Mouse (Mus musculus): Measurements from ENCODE around the gene Syn3. TPM values are rescaled to one million over a fixed set of nuclear protein-coding genes. Genes with fewer than 3 reads are reported as not detected.
A peak's percentile ranks its signal among the peaks of the same experiment; 100 is the strongest.

The Syn3 gene
- polyA plus RNA-seq, 1 experiment from 2014 or later, result 2.6 TPM

DNA sequence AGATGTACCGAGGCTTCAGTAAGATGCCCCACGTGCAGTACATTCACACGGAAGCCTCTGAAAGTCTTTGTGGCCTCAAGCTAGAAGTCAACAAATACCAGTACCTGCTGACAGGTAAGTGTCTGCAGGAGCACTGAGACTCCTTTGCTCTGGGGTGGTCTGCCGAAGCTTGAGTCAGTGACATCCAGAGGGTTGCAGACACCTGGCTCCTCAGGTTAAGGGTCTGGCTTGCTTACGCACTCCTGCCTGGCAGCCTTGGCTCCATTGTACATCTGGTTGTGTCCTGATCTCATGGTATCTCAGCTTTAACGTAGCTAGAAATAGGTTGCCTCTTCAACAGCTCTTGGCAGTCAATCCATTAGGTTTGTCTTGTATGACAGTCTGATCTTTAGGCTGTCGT, 154.8 kb downstream of the Syn3 start:
- no peak for ATAC-seq (ENCODE audit: insufficient number of reproducible peaks, low FRiP score, low TSS enrichment, low read depth)
- H3K36me3 ChIP-seq, result peaks cover 18% of the 10 kb centered on the region
- H3K27me3 ChIP-seq, result no peaks in the 10 kb centered on the region
- no peaks in the 10 kb centered on the region for H3K9me3 ChIP-seq (replicated peaks)
- H3K27ac ChIP-seq (replicated peaks), result no peak overlapping the region
- no peak overlapping the region for H3K9ac ChIP-seq
- H3K4me2 ChIP-seq (replicated peaks), result no peak overlapping the region
- peaks cover 34% of the 10 kb centered on the region for H3K4me1 ChIP-seq
- WGBS, result 72% methylated on average over 7 of the region's 7 CpGs
- H3K4me3 ChIP-seq (replicated peaks), result no peak overlapping the region

DNA sequence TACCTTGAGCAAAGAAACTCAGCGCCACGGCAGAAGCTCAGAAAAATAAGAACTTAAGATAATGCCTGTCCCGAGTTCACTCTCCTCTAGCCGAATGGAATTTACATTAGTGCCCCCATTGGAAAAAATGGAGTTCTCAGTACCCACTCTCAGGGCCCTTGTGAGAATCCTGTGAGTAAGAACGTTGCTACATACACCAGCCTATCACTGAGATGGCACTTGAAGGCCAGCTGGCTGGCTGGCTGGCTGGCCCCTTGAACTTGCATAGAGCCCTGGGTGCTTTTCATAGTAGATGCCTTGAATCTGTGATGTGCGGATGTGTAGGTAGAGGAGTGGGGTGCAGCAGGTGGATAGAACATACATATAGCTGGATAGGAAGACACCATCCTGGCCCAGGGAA, 155.3 kb downstream of the Syn3 start:
- no peak overlapping the region for H3K4me3 ChIP-seq (replicated peaks)
- no peaks in the 10 kb centered on the region for H3K9me3 ChIP-seq (replicated peaks)
- H3K4me1 ChIP-seq, result peaks cover 40% of the 10 kb centered on the region
- no peaks in the 10 kb centered on the region for H3K27me3 ChIP-seq
- H3K4me2 ChIP-seq (replicated peaks), result no peak overlapping the region
- ATAC-seq (ENCODE audit: insufficient number of reproducible peaks, low FRiP score, low TSS enrichment, low read depth), result no peak
- H3K36me3 ChIP-seq, result peaks cover 18% of the 10 kb centered on the region
- no peak overlapping the region for H3K9ac ChIP-seq
- H3K27ac ChIP-seq (replicated peaks), result no peak overlapping the region
- WGBS, result 85% methylated on average over 6 of the region's 6 CpGs

DNA sequence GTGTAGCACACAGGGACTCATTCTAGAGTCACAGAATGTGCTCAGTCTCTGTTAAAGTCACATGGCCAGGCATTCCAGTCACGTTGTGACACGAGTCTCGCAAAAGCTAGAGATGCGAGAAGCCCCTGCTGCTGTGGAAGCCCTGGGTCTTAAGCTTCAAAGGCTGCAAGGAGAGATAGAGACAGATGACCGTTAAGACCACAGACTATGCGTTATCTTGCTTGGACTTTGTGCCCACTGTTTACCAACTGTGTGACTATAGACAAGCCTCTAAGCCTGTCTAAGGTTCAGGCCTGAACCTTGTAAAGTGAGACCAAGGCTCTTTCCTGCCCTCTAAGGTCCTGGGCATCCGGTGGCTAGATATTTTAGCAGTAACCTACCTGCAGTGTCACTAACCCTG, 156.0 kb downstream of the Syn3 start:
- no peak overlapping the region for H3K4me2 ChIP-seq (replicated peaks)
- no peak overlapping the region for H3K4me3 ChIP-seq (replicated peaks)
- peaks cover 46% of the 10 kb centered on the region for H3K4me1 ChIP-seq
- H3K36me3 ChIP-seq, result peaks cover 18% of the 10 kb centered on the region
- H3K9ac ChIP-seq, result no peak overlapping the region
- H3K9me3 ChIP-seq (replicated peaks), result no peaks in the 10 kb centered on the region
- H3K27me3 ChIP-seq, result no peaks in the 10 kb centered on the region
- no peak for ATAC-seq (ENCODE audit: insufficient number of reproducible peaks, low FRiP score, low TSS enrichment, low read depth)
- no peak overlapping the region for H3K27ac ChIP-seq (replicated peaks)
- WGBS, result 65% methylated on average over 7 of the region's 7 CpGs

DNA sequence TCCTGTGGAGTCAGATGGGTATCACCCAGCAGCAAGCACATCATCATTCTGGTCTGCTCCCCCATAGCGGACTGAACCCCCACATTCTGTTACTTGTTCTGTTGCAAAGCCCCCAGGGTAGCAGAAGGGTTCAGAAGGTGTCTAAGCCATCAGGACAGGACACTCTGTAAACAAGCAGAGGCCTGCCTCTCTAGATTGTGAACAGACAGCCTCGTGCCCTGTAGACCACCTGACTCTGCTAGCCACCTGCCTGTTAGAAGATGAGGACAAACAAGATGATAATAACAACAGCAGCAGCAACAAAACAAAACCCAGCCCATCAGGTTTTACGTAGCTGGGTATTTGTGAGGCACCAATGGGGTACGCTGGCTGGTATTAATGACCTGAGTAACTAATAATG, 156.5 kb downstream of the Syn3 start:
- peaks cover 49% of the 10 kb centered on the region for H3K4me1 ChIP-seq
- no peak overlapping the region for H3K4me2 ChIP-seq (replicated peaks)
- H3K9me3 ChIP-seq (replicated peaks), result no peaks in the 10 kb centered on the region
- no peak overlapping the region for H3K27ac ChIP-seq (replicated peaks)
- no peak overlapping the region for H3K9ac ChIP-seq
- no peaks in the 10 kb centered on the region for H3K27me3 ChIP-seq
- 77% methylated on average over 4 of the region's 4 CpGs for WGBS
- no peak overlapping the region for H3K4me3 ChIP-seq (replicated peaks)
- ATAC-seq (ENCODE audit: insufficient number of reproducible peaks, low FRiP score, low TSS enrichment, low read depth), result no peak
- H3K36me3 ChIP-seq, result peaks cover 18% of the 10 kb centered on the region

DNA sequence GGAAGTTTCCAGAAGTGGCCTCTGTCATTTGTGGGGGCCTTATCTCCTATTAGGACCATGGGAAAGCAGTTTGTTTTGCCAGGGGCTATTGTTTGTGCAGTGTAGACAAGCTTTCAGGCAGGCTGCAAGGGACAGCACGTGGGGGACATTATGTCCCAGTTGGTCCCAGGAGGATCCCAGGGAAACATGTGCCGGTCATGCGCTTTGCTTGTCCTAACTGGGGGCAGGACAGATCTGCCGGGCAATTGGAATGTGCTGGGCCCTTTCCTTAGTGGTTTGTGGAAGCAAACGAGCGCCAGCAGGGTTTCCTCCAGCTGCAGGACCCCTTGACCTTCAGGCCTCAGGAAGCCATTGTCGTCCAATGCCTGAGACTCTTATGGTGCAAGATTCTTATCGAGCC, 157.1 kb downstream of the Syn3 start:
- Histone ChIP-seq H3K4me2 (replicated peaks) (no peak overlapping the region), H3K4me3 (replicated peaks) (no peak overlapping the region), H3K27ac (replicated peaks) (no peak overlapping the region), H3K36me3 (peaks cover 18% of the 10 kb centered on the region), H3K4me1 (peaks cover 54% of the 10 kb centered on the region), H3K9ac (no peak overlapping the region), H3K27me3 (no peaks in the 10 kb centered on the region), H3K9me3 (replicated peaks) (no peaks in the 10 kb centered on the region)
- 46% methylated on average over 8 of the region's 8 CpGs for WGBS
- ATAC-seq (ENCODE audit: insufficient number of reproducible peaks, low FRiP score, low TSS enrichment, low read depth), result no peak

DNA sequence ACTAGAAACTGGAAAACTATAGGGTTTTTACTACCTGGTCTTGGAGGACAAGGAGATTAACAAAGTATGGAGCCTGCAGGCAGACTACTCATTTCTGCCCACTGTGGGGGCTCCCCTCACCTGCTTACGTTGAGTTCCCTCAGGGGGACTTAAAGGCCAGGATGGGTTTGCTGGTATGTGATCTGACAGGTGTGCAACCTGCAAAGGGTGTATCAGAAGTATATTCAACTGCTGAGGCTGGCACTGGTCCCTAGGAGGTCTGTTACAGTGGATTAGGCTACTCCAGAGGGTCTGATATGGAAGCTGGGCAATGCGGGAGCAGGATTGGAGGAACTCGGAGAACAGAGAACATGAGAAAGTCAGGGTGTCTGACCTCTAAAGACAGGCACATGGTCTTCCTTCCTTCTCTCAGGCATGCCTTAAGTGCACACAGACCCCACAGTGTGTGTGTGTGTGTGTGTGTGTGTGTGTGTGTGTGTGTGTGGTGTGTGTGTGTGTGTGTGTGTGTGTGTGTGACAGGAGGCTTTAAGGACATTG, 157.6 kb downstream of the Syn3 start:
- 56% methylated on average over 3 of the region's 3 CpGs for WGBS
- no peaks in the 10 kb centered on the region for H3K9me3 ChIP-seq (replicated peaks)

DNA sequence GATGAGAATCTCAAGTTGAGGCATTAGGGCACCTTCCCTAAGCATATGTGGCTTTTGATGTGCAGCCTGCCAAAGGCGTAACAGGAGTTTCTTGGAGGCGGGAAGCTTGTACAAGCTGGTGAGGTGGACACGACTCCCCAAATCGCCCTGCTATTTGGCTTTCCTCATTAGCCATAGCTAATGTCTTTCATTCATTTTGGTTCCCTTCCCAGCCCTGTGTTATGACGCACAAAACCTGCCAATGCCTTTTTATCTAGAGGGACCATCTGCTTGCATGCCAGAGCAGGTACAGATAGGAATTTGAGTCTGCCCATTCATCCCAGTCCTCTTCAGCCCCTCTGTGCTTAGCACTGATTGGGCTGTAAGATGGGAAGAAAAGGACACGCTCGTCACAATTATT, 158.3 kb downstream of the Syn3 start:
- no peak overlapping the region for H3K9ac ChIP-seq
- peak overlapping the region; percentile 49; the same call in 1 of the 2 replicates for H3K27ac ChIP-seq (replicated peaks)
- 55% methylated on average over 7 of the region's 7 CpGs for WGBS
- H3K4me2 ChIP-seq (replicated peaks), result no peak overlapping the region
- no peak overlapping the region for H3K4me3 ChIP-seq (replicated peaks)
- no peak for ATAC-seq (ENCODE audit: insufficient number of reproducible peaks, low FRiP score, low TSS enrichment, low read depth)
- H3K4me1 ChIP-seq, result peaks cover 59% of the 10 kb centered on the region
- H3K9me3 ChIP-seq (replicated peaks), result no peaks in the 10 kb centered on the region
- no peaks in the 10 kb centered on the region for H3K27me3 ChIP-seq
- H3K36me3 ChIP-seq, result peaks cover 12% of the 10 kb centered on the region

More for the DNA sequence above, 157.6 kb downstream of the Syn3 start:
- Histone ChIP-seq H3K27ac (replicated peaks) (no peak overlapping the region), H3K36me3 (peaks cover 18% of the 10 kb centered on the region), H3K9ac (no peak overlapping the region), H3K4me2 (replicated peaks) (no peak overlapping the region), H3K4me3 (replicated peaks) (no peak overlapping the region), H3K4me1 (peaks cover 59% of the 10 kb centered on the region), H3K27me3 (no peaks in the 10 kb centered on the region)
- ATAC-seq (ENCODE audit: insufficient number of reproducible peaks, low FRiP score, low TSS enrichment, low read depth), result no peak

DNA sequence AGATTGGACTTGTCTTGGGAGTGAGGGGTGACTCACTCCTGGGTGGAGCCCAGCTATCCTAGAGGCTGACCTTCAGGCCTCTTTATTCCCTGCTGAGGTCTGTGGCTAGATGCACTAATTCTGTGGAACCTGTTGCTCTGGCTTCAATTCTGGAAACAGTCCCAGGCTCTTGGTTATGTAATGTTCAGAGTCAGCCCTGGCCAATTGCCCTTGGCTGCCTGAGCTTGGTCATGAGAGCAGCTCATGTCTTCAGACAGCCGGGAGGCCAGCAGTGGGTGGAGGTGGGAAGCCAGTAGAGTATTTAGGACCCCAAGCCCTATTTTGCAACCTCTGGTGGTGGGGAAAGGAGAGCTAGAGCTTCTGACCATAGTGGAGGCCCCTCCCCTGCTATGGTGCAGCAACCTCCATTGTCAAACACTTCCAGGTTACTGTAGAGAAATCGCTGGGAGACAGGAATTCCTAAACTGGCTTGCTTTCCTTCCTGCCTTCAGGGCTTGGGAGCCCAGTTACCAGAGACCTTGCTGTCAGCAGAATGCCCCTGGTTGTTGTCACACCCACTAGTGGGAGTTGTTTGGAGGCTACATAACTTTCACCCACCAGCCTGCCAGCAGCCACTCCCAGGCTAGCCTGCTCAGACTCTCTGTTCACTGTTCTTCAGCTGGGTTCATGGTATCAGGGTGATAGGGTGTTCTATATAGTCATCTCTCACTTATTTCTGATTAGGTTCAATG, 158.9 kb downstream of the Syn3 start:
- Histone ChIP-seq H3K9me3 (replicated peaks) (no peaks in the 10 kb centered on the region), H3K9ac (no peak overlapping the region), H3K27ac (replicated peaks) (peak overlapping the region; percentile 49), H3K4me2 (replicated peaks) (no peak overlapping the region), H3K4me3 (replicated peaks) (no peak overlapping the region), H3K36me3 (peaks cover 11% of the 10 kb centered on the region), H3K27me3 (no peaks in the 10 kb centered on the region), H3K4me1 (peaks cover 59% of the 10 kb centered on the region)
- 36% methylated on average over 2 of the region's 2 CpGs for WGBS
- ATAC-seq (ENCODE audit: insufficient number of reproducible peaks, low FRiP score, low TSS enrichment, low read depth), result peak; percentile 47; the same call in 1 of the 2 replicates

DNA sequence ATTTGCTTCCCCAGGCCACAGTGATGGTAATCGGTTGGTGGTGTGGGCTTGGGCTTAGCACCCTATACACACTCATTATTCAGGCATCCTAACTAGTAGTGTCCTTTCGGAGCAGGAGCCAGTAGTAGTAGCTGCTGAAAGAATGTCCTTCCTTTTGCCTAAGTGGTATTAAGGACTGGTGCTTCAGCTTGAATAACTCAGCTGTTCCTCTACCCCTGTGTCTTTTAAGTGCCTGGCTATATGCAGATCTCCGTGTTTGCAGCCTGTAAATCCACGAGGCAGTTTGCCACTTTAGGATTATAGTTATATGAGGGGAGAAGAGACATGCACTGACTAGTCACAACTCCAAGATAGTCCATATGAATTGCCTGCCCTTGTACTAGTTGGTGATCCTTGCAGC, 159.6 kb downstream of the Syn3 start:
- H3K36me3 ChIP-seq, result peaks cover 4% of the 10 kb centered on the region

DNA sequence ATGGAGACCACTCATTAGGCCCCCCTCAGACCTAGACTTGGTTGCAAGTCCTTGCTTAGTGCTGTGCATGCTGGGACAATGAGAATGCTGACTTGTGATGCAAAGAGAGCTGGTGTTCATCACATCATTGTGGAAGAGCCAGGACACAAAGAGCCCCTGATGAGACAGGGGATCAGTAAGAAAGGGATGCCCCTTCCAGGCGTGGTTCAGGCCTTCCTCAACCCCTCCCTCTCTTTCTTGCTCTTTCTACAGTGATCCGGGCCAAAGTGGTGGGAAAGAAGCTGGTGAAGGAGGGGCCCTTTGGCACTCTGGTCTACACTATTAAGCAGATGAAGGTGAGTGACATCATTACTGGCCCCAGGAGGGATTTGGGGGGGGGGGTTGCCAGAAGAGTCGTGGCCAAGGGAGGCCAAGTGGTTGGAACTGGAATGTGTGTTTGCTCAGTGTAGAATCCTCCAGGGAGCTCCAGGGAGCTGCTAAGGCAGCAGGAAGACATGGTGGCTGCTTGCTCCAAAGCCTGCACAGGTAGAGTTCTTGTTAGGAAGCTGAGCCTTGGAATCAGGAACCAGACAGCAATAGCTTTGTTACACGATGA, 160.5 kb downstream of the Syn3 start:
- Histone ChIP-seq H3K27me3 (no peaks in the 10 kb centered on the region), H3K36me3 (no peaks in the 10 kb centered on the region), H3K27ac (replicated peaks) (no peak overlapping the region), H3K4me1 (peaks cover 59% of the 10 kb centered on the region), H3K4me3 (replicated peaks) (no peak overlapping the region), H3K9me3 (replicated peaks) (no peaks in the 10 kb centered on the region), H3K9ac (no peak overlapping the region), H3K4me2 (replicated peaks) (no peak overlapping the region)
- 49% methylated on average over 4 of the region's 4 CpGs for WGBS
- no peak for ATAC-seq (ENCODE audit: insufficient number of reproducible peaks, low FRiP score, low TSS enrichment, low read depth)

More for the DNA sequence above, 159.6 kb downstream of the Syn3 start:
- H3K9ac ChIP-seq, result no peak overlapping the region
- H3K4me1 ChIP-seq, result peaks cover 59% of the 10 kb centered on the region
- H3K27ac ChIP-seq (replicated peaks), result 0 out of 2 replicates have a peak overlapping the region, but pooled peaks have one; percentile 17
- no peak overlapping the region for H3K4me2 ChIP-seq (replicated peaks)
- H3K9me3 ChIP-seq (replicated peaks), result no peaks in the 10 kb centered on the region
- ATAC-seq (ENCODE audit: insufficient number of reproducible peaks, low FRiP score, low TSS enrichment, low read depth), result no peak
- WGBS, result 78% methylated on average over 4 of the region's 4 CpGs
- H3K27me3 ChIP-seq, result no peaks in the 10 kb centered on the region
- no peak overlapping the region for H3K4me3 ChIP-seq (replicated peaks)

DNA sequence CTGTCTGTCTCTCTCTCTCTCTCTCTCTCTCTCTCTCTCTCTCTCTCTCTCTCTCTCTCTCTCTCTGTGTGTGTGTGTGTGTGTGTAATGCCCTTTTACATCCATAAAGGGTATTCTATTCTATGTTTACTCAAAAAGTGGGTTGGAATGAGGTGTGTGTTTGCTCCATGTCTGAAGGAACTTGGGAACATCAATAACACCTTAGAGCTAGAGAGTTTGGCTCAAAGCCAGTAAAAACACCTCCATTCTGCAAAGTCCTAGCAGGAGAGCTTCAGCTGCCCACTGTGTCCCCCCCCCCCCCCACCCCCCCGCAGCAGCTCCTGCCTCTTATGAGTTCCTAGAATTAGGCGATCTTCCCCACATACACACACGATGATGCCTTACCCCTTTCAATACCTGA, 161.5 kb downstream of the Syn3 start:
- Histone ChIP-seq H3K27ac (replicated peaks) (no peak overlapping the region), H3K4me1 (peaks cover 64% of the 10 kb centered on the region)

More for the DNA sequence above, 161.5 kb downstream of the Syn3 start:
- 40% methylated on average over 3 of the region's 3 CpGs for WGBS
- Histone ChIP-seq H3K9me3 (replicated peaks) (no peaks in the 10 kb centered on the region), H3K4me3 (replicated peaks) (no peak overlapping the region), H3K27me3 (no peaks in the 10 kb centered on the region), H3K9ac (no peak overlapping the region), H3K4me2 (replicated peaks) (no peak overlapping the region), H3K36me3 (no peaks in the 10 kb centered on the region)
- no peak for ATAC-seq (ENCODE audit: insufficient number of reproducible peaks, low FRiP score, low TSS enrichment, low read depth)
